Mouse (Mus musculus) heart, adult 11 months (tissue): ENCODE data around the gene Inpp5k.

Experiments used
- DNase-seq: peaks from one replicate; pipeline ENCODE4 v3.0.0; 2022

The Inpp5k gene

GRCm38 (mm10) chr11:75621426-75621825, 9.4 kb upstream of the Inpp5k start:
- DNase-seq: no peak

GRCm38 (mm10) chr11:75622588-75623329, 8.0 kb upstream of the Inpp5k start:
- no peak for DNase-seq

GRCm38 (mm10) chr11:75624102-75624554, 6.7 kb upstream of the Inpp5k start:
- peak; percentile 96 for DNase-seq

GRCm38 (mm10) chr11:75625820-75626219, 5.0 kb upstream of the Inpp5k start:
- DNase-seq: peak; percentile 94

- no peak for DNase-seq
Measured at GRCm38 (mm10) chr11:75630098-75630497, 690 bp upstream of the Inpp5k start.

- DNase-seq: peak; percentile 92
Measured at GRCm38 (mm10) chr11:75631561-75632225, 905 bp downstream of the Inpp5k start.

- DNase-seq: peak; percentile 91
Measured at GRCm38 (mm10) chr11:75632921-75633320, 2.1 kb downstream of the Inpp5k start.

- peak; percentile 94 for DNase-seq
Measured at GRCm38 (mm10) chr11:75634801-75635200, 4.0 kb downstream of the Inpp5k start.

GRCm38 (mm10) chr11:75635315-75635714, 4.5 kb downstream of the Inpp5k start:
- peak; percentile 98 for DNase-seq

- no peak for DNase-seq
Measured at GRCm38 (mm10) chr11:75643323-75643722, 12.5 kb downstream of the Inpp5k start.

GRCm38 (mm10) chr11:75644684-75645083, 13.9 kb downstream of the Inpp5k start:
- peak; percentile 95 for DNase-seq

- peak; percentile 97 for DNase-seq
Measured at GRCm38 (mm10) chr11:75647681-75648211, 17.0 kb downstream of the Inpp5k start.

- peak; percentile 99 for DNase-seq
Measured at GRCm38 (mm10) chr11:75649155-75649561, 18.4 kb downstream of the Inpp5k start.

- peak; percentile 99 for DNase-seq
Measured at GRCm38 (mm10) chr11:75650311-75650710, 19.5 kb downstream of the Inpp5k start, which contains the start of gene Myo1c. Gene Myo1c, plus strand, starts transcription at chr11:75650504.

GRCm38 (mm10) chr11:75650958-75651425, 20.2 kb downstream of the Inpp5k start:
- DNase-seq: no peak

- peak; percentile 99 for DNase-seq
Measured at GRCm38 (mm10) chr11:75651426-75652221, 20.8 kb downstream of the Inpp5k start.

- peak; percentile 94 for DNase-seq
Measured at GRCm38 (mm10) chr11:75652222-75652941, 21.6 kb downstream of the Inpp5k start.

GRCm38 (mm10) chr11:75652942-75653684, 22.3 kb downstream of the Inpp5k start:
- peak; percentile 96 for DNase-seq

GRCm38 (mm10) chr11:75653781-75654470, 23.1 kb downstream of the Inpp5k start:
- DNase-seq: peak; percentile 99
